Mouse (Mus musculus) small intestine, adult 2 months (tissue): ENCODE measurements around the gene Ncmap. TPM values are rescaled to one million over a fixed set of nuclear protein-coding genes. Genes with fewer than 3 reads are reported as not detected.
A peak's percentile ranks its signal among the peaks of the same experiment; 100 is the strongest.

ENCODE experiments used
- H3K27ac ChIP-seq: fragments of 200-500 bp; 2 replicates; pipeline ENCODE4 v1.5.1; 2012; ENCODE audit warnings: low read depth, low read length, control low read depth, inconsistent platforms; ENCODE audit not compliant: insufficient read depth
- H3K27me3 ChIP-seq: fragments of 200-500 bp; 2 replicates; pipeline ENCODE4 v1.6.1; 2012; ENCODE audit warnings: mild to moderate bottlenecking, moderate library complexity, low read length, inconsistent platforms; ENCODE audit not compliant: control insufficient read depth, insufficient read depth
- H3K36me3 ChIP-seq: fragments of 200-500 bp; 2 replicates; pipeline ENCODE4 v1.6.1; 2012; ENCODE audit warnings: mild to moderate bottlenecking, low read length, control low read depth, inconsistent platforms; ENCODE audit not compliant: control insufficient read depth, insufficient read depth
- H3K4me1 ChIP-seq: fragments of 200-500 bp; 2 replicates; pipeline ENCODE4 v1.6.1; 2012; ENCODE audit warnings: low read length, inconsistent platforms, mixed read lengths; ENCODE audit not compliant: control insufficient read depth, insufficient read depth, insufficient read length
- H3K4me3 ChIP-seq: fragments of 200-500 bp; 2 replicates; pipeline ENCODE4 v1.5.1; 2012; ENCODE audit warnings: low read depth, mild to moderate bottlenecking, control low read depth, inconsistent platforms, low read length, moderate library complexity
- CTCF ChIP-seq: fragments of 200-500 bp; IDR thresholded peaks from 2 replicates; pipeline ENCODE4 v1.5.1; 2012; ENCODE audit warnings: low read depth, mild to moderate bottlenecking, control low read depth, inconsistent platforms, low read length, moderate library complexity, mixed read lengths; ENCODE audit not compliant: insufficient replicate concordance, insufficient read length; ENCODE audit errors: extremely low read depth
- POLR2A ChIP-seq: fragments of 200-500 bp; IDR thresholded peaks from 2 replicates; pipeline ENCODE4 v1.6.1; 2012; ENCODE audit warnings: low read depth, mild to moderate bottlenecking, control low read depth, inconsistent platforms, low read length, moderate library complexity
- WGBS: fragments of 180-500 bp; shearing (Covaris S2); methylation state at CpG from one replicate; pipeline ENCODE4 v1.1.7; 2018; 5-methylcytosine and 5-hydroxymethylcytosine counted together
- polyA plus RNA-seq: library from polyadenylated mRNA; depleted of rRNA; stranded (reverse); fragments of >200 nt; gene quantifications from 2 replicates; pipeline ENCODE4 v1.2.3, GENCODE M21; 2012

Gene Ncmap
- polyA plus RNA-seq, 1 experiment = 2.2 TPM

DNA sequence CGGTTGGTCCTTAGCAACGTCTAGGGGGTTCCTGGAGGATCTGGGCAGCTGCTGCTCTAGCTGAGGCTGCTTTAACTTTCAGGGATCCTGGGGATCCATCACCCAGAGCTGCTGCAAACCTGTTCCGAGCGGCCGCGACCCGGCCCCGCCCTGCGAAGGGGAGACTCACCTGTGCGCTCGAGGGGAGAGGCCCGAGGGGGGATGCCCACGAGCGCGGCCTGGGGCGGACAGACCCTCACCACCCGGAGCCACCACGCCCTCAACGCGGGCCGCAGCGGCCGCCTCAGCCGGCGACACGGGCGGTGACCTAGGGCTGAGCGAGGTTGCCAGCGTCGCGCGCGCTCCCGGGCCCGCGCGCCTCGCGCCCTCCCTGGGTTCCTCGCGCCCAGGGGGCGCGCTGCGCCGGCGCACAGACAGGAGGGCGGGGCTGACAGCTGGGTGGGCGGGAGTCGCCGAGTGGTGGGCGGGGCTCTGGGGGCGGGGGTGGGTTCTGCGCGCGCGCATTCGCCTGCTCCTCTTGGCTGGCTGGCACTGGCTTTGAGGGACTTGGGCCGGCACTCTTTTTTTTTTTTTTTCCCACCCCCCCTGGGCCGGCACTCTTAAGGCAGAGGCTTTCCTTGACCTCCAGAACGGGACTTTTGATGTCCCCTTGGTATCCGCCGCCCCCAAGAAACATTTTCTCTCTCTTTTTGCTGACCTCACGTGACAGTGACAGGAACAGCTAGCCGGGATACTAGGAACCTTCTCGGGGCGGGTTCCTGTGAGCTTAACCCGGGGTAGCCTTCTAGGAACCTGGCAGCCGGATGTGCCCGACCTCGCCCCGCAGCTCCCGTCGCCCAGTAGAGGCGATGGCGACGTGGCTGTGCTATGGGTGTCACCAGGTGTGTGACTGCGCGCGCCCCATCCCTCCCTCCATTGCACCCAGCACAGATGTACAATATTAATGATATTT, 35.7 kb upstream of the Ncmap start, which contains the start of gene Rcan3:
Rcan3 (minus strand) TSS at position 411 of the 952 bp plus-strand sequence.
- H3K4me3 ChIP-seq = peak within 1 kb of the TSS; percentile 97
- peak within 1 kb of the TSS; percentile 68 for H3K27ac ChIP-seq
- TF ChIP-seq CTCF (no peak), POLR2A (no peak; the same call in 1 of the 2 replicates)
- under 1% methylated on average over 77 of the region's 79 CpGs for WGBS
- no peaks in the 10 kb centered on the region for H3K36me3 ChIP-seq
- H3K27me3 ChIP-seq = no peaks in the 10 kb centered on the region; the same call in 1 of the 2 replicates
- peaks cover 10% of the 10 kb centered on the region; the same call in 1 of the 2 replicates for H3K4me1 ChIP-seq

DNA sequence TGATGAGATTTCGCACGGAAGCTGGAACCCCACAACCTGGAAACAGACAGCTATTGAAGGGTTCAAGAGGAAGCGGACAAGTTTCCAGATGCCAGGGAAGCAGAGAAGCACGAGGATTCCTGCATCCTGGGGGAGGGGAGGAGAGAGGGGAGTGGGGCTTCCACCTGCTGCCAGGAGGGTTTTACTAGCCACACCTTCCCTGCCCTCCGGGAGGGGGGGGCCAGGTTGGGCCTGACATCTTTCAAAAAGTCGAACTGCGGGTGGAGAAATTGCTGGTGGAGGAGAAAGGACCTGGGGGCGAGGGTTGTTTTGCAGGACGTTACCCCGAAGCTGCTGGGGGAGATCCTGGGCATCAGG, 35.0 kb upstream of the Ncmap start:
- no peak for TF ChIP-seq CTCF
- no peak for TF ChIP-seq POLR2A

DNA sequence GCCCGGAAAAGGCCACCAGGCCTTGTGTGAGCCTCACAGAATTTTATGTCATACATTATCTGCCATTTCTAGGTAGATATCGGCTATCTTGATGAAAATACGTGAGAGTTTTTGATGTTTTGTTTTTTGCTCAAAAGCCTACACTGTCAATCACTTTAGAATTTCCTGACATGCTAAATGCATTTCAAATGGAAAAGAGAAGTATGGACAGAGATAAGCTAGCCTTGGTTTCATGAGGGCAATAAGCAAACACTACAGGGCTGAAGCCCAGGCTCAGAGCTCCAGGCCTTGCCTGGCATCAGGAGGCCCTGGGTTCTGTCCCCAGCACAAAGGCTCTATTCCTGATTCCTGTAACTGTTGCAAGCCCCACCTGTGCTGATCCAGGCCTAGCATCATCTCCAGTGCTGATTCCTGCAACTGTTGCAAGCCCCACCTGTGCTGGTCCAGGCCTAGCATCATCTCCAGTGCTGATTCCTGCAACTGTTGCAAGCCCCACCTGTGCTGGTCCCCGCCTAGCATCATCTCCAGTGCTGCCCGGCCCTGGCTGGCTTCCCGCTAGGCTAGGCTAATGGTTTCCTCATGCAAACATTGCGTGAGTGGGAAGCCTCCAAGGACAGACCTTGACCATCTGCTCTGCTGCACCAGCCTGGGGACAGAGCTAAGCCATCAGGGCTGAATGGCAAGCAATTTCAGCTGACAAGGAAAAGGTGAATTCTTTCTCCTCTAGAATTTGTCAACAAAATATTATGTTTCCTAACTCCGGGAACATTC, 32.1 kb upstream of the Ncmap start:
- no peaks in the 10 kb centered on the region for H3K36me3 ChIP-seq
- no peak for TF ChIP-seq POLR2A
- no peak for TF ChIP-seq CTCF
- H3K27me3 ChIP-seq = no peaks in the 10 kb centered on the region
- no peak overlapping the region for H3K27ac ChIP-seq
- H3K4me3 ChIP-seq = no peak overlapping the region
- peaks cover 2% of the 10 kb centered on the region; the same call in 1 of the 2 replicates for H3K4me1 ChIP-seq
- WGBS = 60% methylated on average over 8 of the region's 8 CpGs

More for the DNA sequence above, 35.0 kb upstream of the Ncmap start:
- Histone ChIP-seq H3K4me1 (peaks cover 10% of the 10 kb centered on the region; the same call in 1 of the 2 replicates), H3K27me3 (no peaks in the 10 kb centered on the region; the same call in 1 of the 2 replicates), H3K36me3 (no peaks in the 10 kb centered on the region), H3K4me3 (peak overlapping the region; percentile 97), H3K27ac (0 out of 2 replicates have a peak overlapping the region, but pooled peaks have one; percentile 11)
- WGBS = 23% methylated on average over 10 of the region's 10 CpGs

DNA sequence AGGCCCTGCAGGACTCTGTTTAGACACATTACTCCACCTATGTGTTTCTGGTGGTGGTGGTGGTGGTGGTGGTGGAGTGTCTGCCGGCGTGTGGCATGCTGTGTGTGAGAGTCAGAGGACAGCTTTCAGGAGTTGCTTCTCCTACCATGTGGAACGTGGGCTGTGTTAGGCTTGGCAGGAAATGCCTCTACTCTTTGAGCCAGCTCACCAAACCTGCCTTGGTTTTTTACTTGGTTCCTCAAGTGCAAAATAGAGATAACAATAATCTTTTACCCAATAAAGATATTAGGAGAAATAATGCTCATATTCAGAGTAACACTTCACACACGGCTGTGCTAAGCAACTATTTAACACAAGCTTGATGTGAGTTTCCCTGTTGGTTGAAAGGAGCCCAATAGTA, 31.4 kb upstream of the Ncmap start:
- Histone ChIP-seq H3K27ac (no peak overlapping the region), H3K27me3 (no peaks in the 10 kb centered on the region), H3K36me3 (no peaks in the 10 kb centered on the region), H3K4me3 (no peak overlapping the region), H3K4me1 (peaks cover under 1% of the 10 kb centered on the region; the same call in 1 of the 2 replicates)
- WGBS = 68% methylated on average over 4 of the region's 4 CpGs
- TF ChIP-seq POLR2A (no peak), CTCF (no peak)

DNA sequence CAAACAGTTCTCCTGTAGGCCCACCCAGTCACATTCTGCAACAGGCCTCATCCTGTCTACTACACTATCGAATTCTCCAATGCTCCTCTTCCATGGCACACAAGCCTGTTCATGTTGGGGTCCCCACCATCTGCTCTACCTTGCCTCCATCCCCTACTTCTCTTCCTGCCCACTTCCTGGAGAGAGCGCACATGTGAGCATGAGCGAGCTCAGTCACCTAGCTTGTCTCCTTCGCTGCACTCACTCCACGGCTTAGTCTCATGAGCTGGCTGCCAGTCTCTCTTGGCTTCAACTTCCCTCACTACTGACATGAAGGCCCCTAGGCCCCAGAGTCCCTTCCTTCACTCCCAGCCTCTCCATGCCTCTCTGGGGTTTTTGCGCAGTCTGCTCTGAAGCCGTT, 28.6 kb upstream of the Ncmap start:
- H3K27ac ChIP-seq = no peak overlapping the region
- no peaks in the 10 kb centered on the region for H3K36me3 ChIP-seq
- no peaks in the 10 kb centered on the region for H3K27me3 ChIP-seq
- H3K4me3 ChIP-seq = no peak overlapping the region
- 94% methylated on average over 7 of the region's 7 CpGs for WGBS
- TF ChIP-seq POLR2A (no peak), CTCF (no peak)
- no peaks in the 10 kb centered on the region for H3K4me1 ChIP-seq

DNA sequence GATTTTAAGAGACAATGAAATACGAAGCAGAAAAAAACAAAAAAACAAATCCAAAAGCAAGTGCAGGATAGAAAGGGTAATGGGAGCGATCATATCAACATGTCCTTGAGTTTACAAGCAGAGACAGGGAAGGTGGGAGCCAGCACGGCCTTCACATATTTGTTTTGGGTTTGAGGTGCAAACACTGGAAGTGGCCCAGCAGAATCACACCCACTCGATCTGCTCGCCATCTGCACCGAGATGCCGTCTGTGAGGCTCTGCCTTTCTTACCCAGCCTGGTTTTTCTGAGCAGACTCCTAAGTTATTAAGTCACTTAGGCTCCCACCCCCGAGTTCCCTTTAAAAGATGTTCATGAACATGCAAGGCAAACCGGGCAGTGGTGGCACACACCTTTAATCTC, 27.6 kb upstream of the Ncmap start:
- WGBS = 76% methylated on average over 9 of the region's 9 CpGs
- TF ChIP-seq CTCF (no peak), POLR2A (no peak)
- H3K27ac ChIP-seq = no peak overlapping the region
- no peaks in the 10 kb centered on the region for H3K4me1 ChIP-seq
- no peaks in the 10 kb centered on the region for H3K27me3 ChIP-seq
- H3K4me3 ChIP-seq = no peak overlapping the region
- no peaks in the 10 kb centered on the region; the same call in 1 of the 2 replicates for H3K36me3 ChIP-seq
